Mouse (Mus musculus): ENCODE results near the gene Kif27. TPM values are rescaled to one million over a fixed set of nuclear protein-coding genes. Genes with fewer than 3 reads are reported as not detected.

Gene Kif27
- total RNA-seq, 1 experiment: 0.18 TPM

- no peak overlapping the region for H3K27ac ChIP-seq (ENCODE audit: insufficient read depth, low read depth, low read length, poor library complexity, severe bottlenecking)
- no peak for DNase-seq (ENCODE audit: low read depth, low spot score)
- in situ Hi-C loops (cut with MboI; ENCODE audit: low sequenced_read_pairs in 2 of 2, unreplicated experiment in 2 of 2): loop anchor here in 1 of 2 experiments (10.0 kb wide), 1 partner anchor 105 kb away; no protein-coding TSS in a partner anchor
- H3K4me3 ChIP-seq (ENCODE audit: insufficient read depth in 1 of 2, low read depth in 1 of 2, low read length in 2 of 2, poor library complexity in 1 of 2, severe bottlenecking in 1 of 2): no peak overlapping the region
- no peak for TF ChIP-seq CHD2 (IDR thresholded peaks at IDR 0.05; ENCODE audit: low read depth, low read length)
- TF ChIP-seq ZNF384 (IDR thresholded peaks at IDR 0.05; ENCODE audit: low read depth, low read length): no peak
- no peak for TF ChIP-seq ZC3H11A (IDR thresholded peaks at IDR 0.05; ENCODE audit: borderline replicate concordance, low read depth, low read length)
- no peak for TF ChIP-seq HCFC1 (IDR thresholded peaks at IDR 0.05; ENCODE audit: borderline replicate concordance, insufficient read depth, low read length)
- TF ChIP-seq MAFK (IDR thresholded peaks at IDR 0.05; ENCODE audit: insufficient read depth, low read depth, low read length): no peak
- H3K9me3 ChIP-seq (ENCODE audit: control insufficient read depth, insufficient read depth, low read depth, low read length): no peaks in the 10 kb centered on the region
- peaks cover 12% of the 10 kb centered on the region for H3K36me3 ChIP-seq (ENCODE audit: control insufficient read depth, insufficient read depth, low read length, poor library complexity, severe bottlenecking)
- no peaks in the 10 kb centered on the region for H3K4me1 ChIP-seq (ENCODE audit: control insufficient read depth in 2 of 2, insufficient read depth in 2 of 2, low read length in 2 of 2, poor library complexity in 1 of 2)
- no peak overlapping the region for H3K9ac ChIP-seq (ENCODE audit: insufficient read depth, low read depth, low read length, poor library complexity, severe bottlenecking)
Measured at GRCm38 (mm10) chr13:58389324-58389951, 30.5 kb upstream of the Kif27 start.

DNA sequence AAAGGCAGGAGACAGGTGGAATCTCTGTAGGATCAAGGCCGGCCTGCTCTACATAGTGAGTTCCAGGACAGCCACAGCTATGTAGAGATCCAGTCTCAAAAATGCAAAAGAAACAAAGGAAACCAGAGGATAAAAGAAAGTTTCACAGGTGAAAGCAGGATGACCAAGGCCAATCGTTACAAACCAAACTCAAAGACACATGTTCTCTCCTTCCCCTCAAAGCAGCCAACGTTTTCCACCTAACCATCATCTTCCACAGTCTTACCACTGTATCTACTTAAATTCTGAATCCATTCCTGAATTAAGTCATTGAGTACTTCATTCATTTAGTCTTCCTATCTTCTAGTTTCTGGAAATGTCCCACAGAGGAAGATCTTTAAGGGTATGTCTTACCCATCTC, 29.5 kb upstream of the Kif27 start:
- DNase-seq (ENCODE audit: low read depth, low spot score): no peak
- Histone ChIP-seq H3K9ac (ENCODE audit: insufficient read depth, low read depth, low read length, poor library complexity, severe bottlenecking) (no peak overlapping the region), H3K9me3 (ENCODE audit: control insufficient read depth, insufficient read depth, low read depth, low read length) (no peaks in the 10 kb centered on the region), H3K4me1 (ENCODE audit: control insufficient read depth in 2 of 2, insufficient read depth in 2 of 2, low read length in 2 of 2, poor library complexity in 1 of 2) (no peaks in the 10 kb centered on the region), H3K27ac (ENCODE audit: insufficient read depth, low read depth, low read length, poor library complexity, severe bottlenecking) (no peak overlapping the region), H3K36me3 (ENCODE audit: control insufficient read depth, insufficient read depth, low read length, poor library complexity, severe bottlenecking) (peaks cover 5% of the 10 kb centered on the region; the same call in 1 of the 2 replicates), H3K4me3 (ENCODE audit: insufficient read depth in 1 of 2, low read depth in 1 of 2, low read length in 2 of 2, poor library complexity in 1 of 2, severe bottlenecking in 1 of 2) (no peak overlapping the region)
- no peak for TF ChIP-seq ZC3H11A (IDR thresholded peaks at IDR 0.05; ENCODE audit: borderline replicate concordance, low read depth, low read length)
- no peak for TF ChIP-seq CHD2 (IDR thresholded peaks at IDR 0.05; ENCODE audit: low read depth, low read length)
- in situ Hi-C loops (cut with MboI; ENCODE audit: low sequenced_read_pairs in 2 of 2, unreplicated experiment in 2 of 2): loop anchor here in 1 of 2 experiments (10.0 kb wide), 1 partner anchor 104 kb away; no protein-coding TSS in a partner anchor

- H3K27ac ChIP-seq (ENCODE audit: insufficient read depth, low read depth, low read length, poor library complexity, severe bottlenecking): no peak overlapping the region
- no peaks in the 10 kb centered on the region for H3K4me1 ChIP-seq (ENCODE audit: control insufficient read depth in 2 of 2, insufficient read depth in 2 of 2, low read length in 2 of 2, poor library complexity in 1 of 2)
- peak; percentile 73 for DNase-seq (ENCODE audit: low read depth, low spot score)
- no peak overlapping the region for H3K4me3 ChIP-seq (ENCODE audit: insufficient read depth in 1 of 2, low read depth in 1 of 2, low read length in 2 of 2, poor library complexity in 1 of 2, severe bottlenecking in 1 of 2)
- in situ Hi-C loops (cut with MboI; ENCODE audit: low sequenced_read_pairs in 2 of 2, unreplicated experiment in 2 of 2): loop anchor here in 1 of 2 experiments (10.0 kb wide), 1 partner anchor 103 kb away; no protein-coding TSS in a partner anchor
- H3K9me3 ChIP-seq (ENCODE audit: control insufficient read depth, insufficient read depth, low read depth, low read length): no peaks in the 10 kb centered on the region
- no peak for TF ChIP-seq ZNF384 (IDR thresholded peaks at IDR 0.05; ENCODE audit: low read depth, low read length)
- no peak for TF ChIP-seq ZC3H11A (IDR thresholded peaks at IDR 0.05; ENCODE audit: borderline replicate concordance, low read depth, low read length)
- peak; percentile 8; the same call in 1 of the 2 replicates for TF ChIP-seq CHD2 (IDR thresholded peaks at IDR 0.05; ENCODE audit: low read depth, low read length)
- no peak for TF ChIP-seq MAFK (IDR thresholded peaks at IDR 0.05; ENCODE audit: insufficient read depth, low read depth, low read length)
- H3K36me3 ChIP-seq (ENCODE audit: control insufficient read depth, insufficient read depth, low read length, poor library complexity, severe bottlenecking): peaks cover 5% of the 10 kb centered on the region; the same call in 1 of the 2 replicates
- no peak overlapping the region for H3K9ac ChIP-seq (ENCODE audit: insufficient read depth, low read depth, low read length, poor library complexity, severe bottlenecking)
Measured at GRCm38 (mm10) chr13:58387948-58388347, 29.0 kb upstream of the Kif27 start.

DNA sequence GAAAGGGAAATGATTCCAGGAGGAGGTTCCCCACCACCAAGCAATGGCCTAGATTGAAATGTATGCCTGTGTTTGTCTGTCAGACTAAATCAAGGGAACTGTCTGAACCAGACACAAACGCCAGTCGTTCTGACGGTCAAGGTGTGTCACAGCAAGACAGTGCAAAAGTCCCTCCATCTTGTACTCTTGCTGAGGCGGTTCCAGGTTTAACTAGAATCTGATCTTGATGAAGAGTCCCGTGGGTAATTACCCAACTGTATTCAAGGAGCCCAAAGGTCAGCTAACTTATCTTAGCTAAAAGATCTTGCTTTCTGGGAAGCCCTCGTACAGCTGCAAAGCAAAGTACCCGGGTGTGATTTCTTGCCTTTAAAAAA, 26.6 kb upstream of the Kif27 start:
- TF ChIP-seq ZNF384 (IDR thresholded peaks at IDR 0.05; ENCODE audit: low read depth, low read length) (no peak), CHD2 (IDR thresholded peaks at IDR 0.05; ENCODE audit: low read depth, low read length) (no peak), ZC3H11A (IDR thresholded peaks at IDR 0.05; ENCODE audit: borderline replicate concordance, low read depth, low read length) (no peak), MAFK (IDR thresholded peaks at IDR 0.05; ENCODE audit: insufficient read depth, low read depth, low read length) (no peak), HCFC1 (IDR thresholded peaks at IDR 0.05; ENCODE audit: borderline replicate concordance, insufficient read depth, low read length) (no peak)
- Histone ChIP-seq H3K9me3 (ENCODE audit: control insufficient read depth, insufficient read depth, low read depth, low read length) (peaks cover 7% of the 10 kb centered on the region; the same call in 1 of the 2 replicates), H3K9ac (ENCODE audit: insufficient read depth, low read depth, low read length, poor library complexity, severe bottlenecking) (peak overlapping the region; percentile 90), H3K36me3 (ENCODE audit: control insufficient read depth, insufficient read depth, low read length, poor library complexity, severe bottlenecking) (peaks cover 21% of the 10 kb centered on the region), H3K4me1 (ENCODE audit: control insufficient read depth in 2 of 2, insufficient read depth in 2 of 2, low read length in 2 of 2, poor library complexity in 1 of 2) (no peaks in the 10 kb centered on the region), H3K4me3 (ENCODE audit: insufficient read depth in 1 of 2, low read depth in 1 of 2, low read length in 2 of 2, poor library complexity in 1 of 2, severe bottlenecking in 1 of 2) (peak overlapping the region; percentile 60 to 86; a peak in 3 of 4 replicates), H3K27ac (ENCODE audit: insufficient read depth, low read depth, low read length, poor library complexity, severe bottlenecking) (no peak overlapping the region)
- in situ Hi-C loops (cut with MboI; ENCODE audit: low sequenced_read_pairs in 2 of 2, unreplicated experiment in 2 of 2): loop anchor here in 1 of 2 experiments (10.0 kb wide), 1 partner anchor 101 kb away; no protein-coding TSS in a partner anchor
- no peak for DNase-seq (ENCODE audit: low read depth, low spot score)
